Mouse (Mus musculus): ENCODE results near the gene Kmt2b. TPM values are rescaled to one million over a fixed set of nuclear protein-coding genes. Genes with fewer than 3 reads are reported as not detected.

The Kmt2b gene
- polyA plus RNA-seq, 1 experiment from 2014 or later = 13.6 TPM

DNA sequence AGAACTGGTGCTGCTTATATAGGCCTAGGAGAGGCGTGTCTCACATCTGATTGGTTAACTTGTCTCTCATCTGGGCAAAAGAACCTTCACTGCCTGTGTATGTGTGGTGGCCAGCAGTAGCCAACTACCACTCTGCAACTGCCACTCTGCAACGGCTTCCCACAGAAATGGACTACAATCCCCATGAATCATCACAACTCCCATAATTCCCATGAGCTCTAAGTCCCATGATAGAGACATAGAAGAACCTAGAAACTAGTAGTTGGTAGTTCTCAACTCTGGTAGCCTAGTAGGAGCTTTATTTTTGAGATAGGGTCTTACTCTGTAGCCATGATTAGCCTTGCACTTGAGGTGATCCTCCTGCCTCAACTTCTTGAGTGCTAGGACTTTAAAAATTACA, 38.6 kb downstream of the Kmt2b start:
- Histone ChIP-seq H3K9me3 (ENCODE audit: control insufficient read depth, low read length) (no peaks in the 10 kb centered on the region), H3K27ac (ENCODE audit: low read depth, low read length) (no peak overlapping the region), H3K9ac (ENCODE audit: low read depth, low read length) (no peak overlapping the region), H3K27me3 (ENCODE audit: control insufficient read depth, insufficient read depth, low read length) (no peaks in the 10 kb centered on the region), H3K4me3 (ENCODE audit: low read length) (no peak overlapping the region), H3K4me1 (ENCODE audit: control insufficient read depth, insufficient read depth, low read length) (peaks cover 8% of the 10 kb centered on the region; the same call in 1 of the 2 replicates), H3K4me2 (replicated peaks; ENCODE audit: low read depth, low read length) (no peak overlapping the region), H3K36me3 (ENCODE audit: control insufficient read depth, insufficient read depth, low read length) (peaks cover 41% of the 10 kb centered on the region)
- no peak for ATAC-seq (ENCODE audit: low FRiP score, low TSS enrichment)
- WGBS = 98% methylated on average over 2 of the region's 2 CpGs

DNA sequence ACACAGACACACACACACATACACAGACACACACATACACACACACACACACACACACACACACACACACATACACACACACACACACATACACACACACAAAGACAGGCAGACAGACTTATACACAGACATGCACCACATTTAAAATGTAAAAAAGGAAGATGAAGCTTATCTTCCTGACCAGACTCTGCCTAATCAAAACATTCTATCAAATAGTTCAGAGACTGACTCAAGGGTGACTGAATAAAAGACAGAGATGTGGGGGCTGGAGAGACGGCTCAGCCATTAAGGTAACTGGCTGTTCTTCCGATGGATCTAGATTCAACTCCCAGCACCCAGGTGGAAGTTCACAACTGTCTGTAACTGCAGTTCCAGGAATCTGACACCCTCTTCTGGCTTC, 44.2 kb downstream of the Kmt2b start:
- no peak for ATAC-seq (ENCODE audit: low FRiP score, low TSS enrichment)
- 87% methylated on average over 2 of the region's 2 CpGs for WGBS
- Histone ChIP-seq H3K4me1 (ENCODE audit: control insufficient read depth, insufficient read depth, low read length) (no peaks in the 10 kb centered on the region), H3K4me2 (replicated peaks; ENCODE audit: low read depth, low read length) (no peak overlapping the region), H3K27ac (ENCODE audit: low read depth, low read length) (no peak overlapping the region), H3K4me3 (ENCODE audit: low read length) (no peak overlapping the region), H3K9ac (ENCODE audit: low read depth, low read length) (no peak overlapping the region), H3K9me3 (ENCODE audit: control insufficient read depth, low read length) (no peaks in the 10 kb centered on the region), H3K36me3 (ENCODE audit: control insufficient read depth, insufficient read depth, low read length) (peaks cover 66% of the 10 kb centered on the region), H3K27me3 (ENCODE audit: control insufficient read depth, insufficient read depth, low read length) (no peaks in the 10 kb centered on the region)

DNA sequence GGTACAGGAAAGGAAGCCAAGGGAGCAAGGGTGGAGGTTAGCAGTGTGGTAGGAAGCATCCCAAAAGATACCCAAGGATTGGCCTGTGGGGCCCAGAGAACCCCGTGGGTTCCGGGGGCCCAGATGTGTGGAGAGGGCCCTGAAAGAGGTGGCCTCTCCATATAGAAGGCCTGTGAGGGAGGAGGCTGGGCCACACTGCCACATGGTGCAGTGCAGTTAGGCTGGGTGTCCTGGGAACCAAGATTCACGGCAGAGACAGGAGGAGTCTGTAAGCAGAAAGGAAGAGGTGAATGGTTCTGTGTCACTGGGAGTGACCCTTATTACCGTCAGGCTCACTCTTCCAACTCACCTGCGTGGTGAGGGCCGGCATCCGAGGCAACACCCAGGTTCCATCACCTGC, 48.0 kb downstream of the Kmt2b start:
- no peak for ATAC-seq (ENCODE audit: low FRiP score, low TSS enrichment)
- H3K4me2 ChIP-seq (replicated peaks; ENCODE audit: low read depth, low read length) = no peak overlapping the region
- WGBS = 89% methylated on average over 7 of the region's 7 CpGs
- peaks cover 44% of the 10 kb centered on the region for H3K36me3 ChIP-seq (ENCODE audit: control insufficient read depth, insufficient read depth, low read length)
- H3K4me1 ChIP-seq (ENCODE audit: control insufficient read depth, insufficient read depth, low read length) = 0 out of 2 replicates have a peak, but pooled peaks cover under 1% of the 10 kb centered on the region
- H3K4me3 ChIP-seq (ENCODE audit: low read length) = no peak overlapping the region
- no peak overlapping the region for H3K27ac ChIP-seq (ENCODE audit: low read depth, low read length)
- no peaks in the 10 kb centered on the region for H3K9me3 ChIP-seq (ENCODE audit: control insufficient read depth, low read length)
- no peaks in the 10 kb centered on the region for H3K27me3 ChIP-seq (ENCODE audit: control insufficient read depth, insufficient read depth, low read length)
- no peak overlapping the region for H3K9ac ChIP-seq (ENCODE audit: low read depth, low read length)

DNA sequence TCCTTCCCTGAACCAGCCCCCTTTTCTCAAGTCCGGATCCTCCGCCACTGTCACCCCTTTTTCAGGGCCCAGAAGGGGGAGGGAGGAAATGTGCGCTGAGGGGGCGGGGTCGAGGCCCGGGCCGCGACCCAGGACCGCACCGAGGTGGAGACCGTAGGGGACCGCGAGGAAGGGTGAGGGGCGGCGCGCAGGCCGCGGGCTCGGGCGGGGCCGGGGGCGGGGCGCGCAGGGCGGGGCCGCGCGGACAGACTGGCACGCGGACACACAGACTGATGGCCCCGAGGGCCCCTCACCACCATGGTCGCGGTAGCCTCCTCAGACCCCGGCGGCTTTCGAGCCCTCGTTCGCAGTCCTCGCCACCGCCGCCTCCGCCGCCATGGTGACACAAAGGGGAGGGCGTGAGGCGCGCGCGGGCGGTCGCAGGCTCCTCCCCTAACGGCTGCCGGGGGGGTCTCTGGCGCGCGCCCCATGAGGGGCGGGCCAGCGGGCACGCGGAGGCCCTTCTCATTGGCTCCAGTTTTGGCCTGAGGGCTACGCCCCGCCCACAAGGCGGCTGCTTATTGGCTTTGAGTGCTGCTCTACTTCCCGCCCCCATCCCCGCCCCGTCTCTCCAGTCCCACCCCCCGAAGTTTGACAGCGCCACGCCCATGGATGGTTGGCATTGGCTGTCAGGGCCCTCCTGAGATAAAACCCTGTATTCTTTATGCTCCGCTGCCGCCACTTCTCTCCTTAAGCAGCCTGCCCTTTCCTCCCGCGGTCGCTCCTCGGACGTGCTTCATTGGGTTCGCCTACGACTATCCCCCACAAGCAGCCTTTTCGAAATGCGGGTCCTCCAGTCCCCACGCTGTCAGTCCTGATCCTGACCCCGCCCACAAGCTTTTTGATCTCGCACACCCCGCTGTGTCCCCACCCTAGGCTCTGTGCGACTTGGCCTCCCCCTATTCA, 53.6 kb downstream of the Kmt2b start, which contains the start of gene Arhgap33:
Arhgap33 (minus strand) TSS at position 428 of the 945 bp plus-strand sequence.
- no peaks in the 10 kb centered on the region for H3K9me3 ChIP-seq (ENCODE audit: control insufficient read depth, low read length)
- peak within 1 kb of the TSS; percentile 47 for H3K27ac ChIP-seq (ENCODE audit: low read depth, low read length)
- peak within 1 kb of the TSS; percentile 78 for H3K9ac ChIP-seq (ENCODE audit: low read depth, low read length)
- no peaks in the 10 kb centered on the region for H3K27me3 ChIP-seq (ENCODE audit: control insufficient read depth, insufficient read depth, low read length)
- ATAC-seq (ENCODE audit: low FRiP score, low TSS enrichment) = peak; percentile 93
- H3K4me3 ChIP-seq (ENCODE audit: low read length) = peak within 1 kb of the TSS; percentile 73
- peak within 1 kb of the TSS; percentile 92 for H3K4me2 ChIP-seq (replicated peaks; ENCODE audit: low read depth, low read length)
- peaks cover 34% of the 10 kb centered on the region for H3K36me3 ChIP-seq (ENCODE audit: control insufficient read depth, insufficient read depth, low read length)
- WGBS = under 1% methylated on average over 55 of the region's 84 CpGs
- H3K4me1 ChIP-seq (ENCODE audit: control insufficient read depth, insufficient read depth, low read length) = peaks cover 18% of the 10 kb centered on the region

GRCm38 (mm10) chr7:30533941-30534632, 54.4 kb downstream of the Kmt2b start:
- WGBS = 10% methylated on average over 25 of the region's 26 CpGs
- no peaks in the 10 kb centered on the region for H3K27me3 ChIP-seq (ENCODE audit: control insufficient read depth, insufficient read depth, low read length)
- H3K4me1 ChIP-seq (ENCODE audit: control insufficient read depth, insufficient read depth, low read length) = peaks cover 18% of the 10 kb centered on the region
- peak overlapping the region; percentile 78 for H3K9ac ChIP-seq (ENCODE audit: low read depth, low read length)
- peak overlapping the region; percentile 92 for H3K4me2 ChIP-seq (replicated peaks; ENCODE audit: low read depth, low read length)
- peak; percentile 47 for ATAC-seq (ENCODE audit: low FRiP score, low TSS enrichment)
- H3K27ac ChIP-seq (ENCODE audit: low read depth, low read length) = peak overlapping the region; percentile 47
- H3K36me3 ChIP-seq (ENCODE audit: control insufficient read depth, insufficient read depth, low read length) = peaks cover 36% of the 10 kb centered on the region
- H3K9me3 ChIP-seq (ENCODE audit: control insufficient read depth, low read length) = no peaks in the 10 kb centered on the region
- peak overlapping the region; percentile 73 for H3K4me3 ChIP-seq (ENCODE audit: low read length)

DNA sequence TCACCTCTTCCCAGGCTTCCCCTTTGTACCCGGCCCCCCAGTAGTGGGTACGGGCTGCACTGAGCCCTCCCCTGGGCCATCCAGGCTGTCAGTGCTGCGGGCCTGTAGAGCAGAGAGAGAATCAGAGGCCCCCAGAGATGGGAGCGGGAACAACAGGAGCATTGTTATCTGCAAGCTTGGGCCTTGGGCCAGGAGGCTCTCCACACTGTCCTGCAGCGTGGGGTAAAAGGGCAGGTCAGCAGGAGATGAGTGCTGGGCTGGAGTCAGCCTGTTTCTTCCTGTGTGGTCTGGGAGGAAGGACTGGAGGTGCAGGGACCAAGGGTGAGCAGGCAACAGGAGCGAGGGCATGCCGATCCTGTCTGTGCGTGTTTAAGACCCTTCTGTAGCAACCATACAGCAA, 55.6 kb downstream of the Kmt2b start:
- Histone ChIP-seq H3K9me3 (ENCODE audit: control insufficient read depth, low read length) (no peaks in the 10 kb centered on the region), H3K36me3 (ENCODE audit: control insufficient read depth, insufficient read depth, low read length) (peaks cover 43% of the 10 kb centered on the region), H3K4me1 (ENCODE audit: control insufficient read depth, insufficient read depth, low read length) (peaks cover 18% of the 10 kb centered on the region), H3K27ac (ENCODE audit: low read depth, low read length) (no peak overlapping the region), H3K4me3 (ENCODE audit: low read length) (0 out of 2 replicates have a peak overlapping the region, but pooled peaks have one; percentile 73), H3K4me2 (replicated peaks; ENCODE audit: low read depth, low read length) (no peak overlapping the region), H3K9ac (ENCODE audit: low read depth, low read length) (peak overlapping the region; percentile 28; the same call in 1 of the 2 replicates), H3K27me3 (ENCODE audit: control insufficient read depth, insufficient read depth, low read length) (no peaks in the 10 kb centered on the region)
- 43% methylated on average over 8 of the region's 8 CpGs for WGBS
- no peak for ATAC-seq (ENCODE audit: low FRiP score, low TSS enrichment)

DNA sequence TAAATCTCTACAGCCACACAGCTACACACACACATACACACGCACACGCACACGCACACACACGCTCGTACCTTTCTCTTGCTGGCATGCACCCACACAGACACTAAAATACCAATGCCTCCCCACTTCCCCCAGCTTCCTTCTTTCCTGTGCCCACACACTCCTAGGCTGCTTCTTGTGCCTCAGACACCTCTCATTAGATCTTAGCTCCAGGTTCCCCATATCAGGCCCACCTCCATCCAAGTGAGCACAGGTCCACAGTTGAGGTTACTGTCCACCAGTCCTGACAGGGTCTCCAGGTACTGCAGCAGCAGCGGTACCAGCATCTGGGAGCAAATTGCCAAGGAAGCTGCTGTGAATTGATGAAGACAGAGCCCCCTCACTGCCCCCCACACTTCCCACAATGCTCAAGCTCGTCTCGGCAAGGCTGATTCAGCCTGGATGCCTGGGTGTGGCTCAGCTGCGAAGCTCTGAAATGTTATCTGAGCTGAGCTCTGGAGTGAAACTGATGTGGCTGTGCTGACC, 57.2 kb downstream of the Kmt2b start:
- H3K9ac ChIP-seq (ENCODE audit: low read depth, low read length) = no peak overlapping the region
- no peaks in the 10 kb centered on the region for H3K27me3 ChIP-seq (ENCODE audit: control insufficient read depth, insufficient read depth, low read length)
- peaks cover 25% of the 10 kb centered on the region for H3K4me1 ChIP-seq (ENCODE audit: control insufficient read depth, insufficient read depth, low read length)
- peaks cover 50% of the 10 kb centered on the region for H3K36me3 ChIP-seq (ENCODE audit: control insufficient read depth, insufficient read depth, low read length)
- H3K9me3 ChIP-seq (ENCODE audit: control insufficient read depth, low read length) = no peaks in the 10 kb centered on the region
- H3K4me2 ChIP-seq (replicated peaks; ENCODE audit: low read depth, low read length) = no peak overlapping the region
- no peak overlapping the region for H3K4me3 ChIP-seq (ENCODE audit: low read length)
- H3K27ac ChIP-seq (ENCODE audit: low read depth, low read length) = no peak overlapping the region
- ATAC-seq (ENCODE audit: low FRiP score, low TSS enrichment) = no peak
- WGBS = 77% methylated on average over 9 of the region's 9 CpGs

DNA sequence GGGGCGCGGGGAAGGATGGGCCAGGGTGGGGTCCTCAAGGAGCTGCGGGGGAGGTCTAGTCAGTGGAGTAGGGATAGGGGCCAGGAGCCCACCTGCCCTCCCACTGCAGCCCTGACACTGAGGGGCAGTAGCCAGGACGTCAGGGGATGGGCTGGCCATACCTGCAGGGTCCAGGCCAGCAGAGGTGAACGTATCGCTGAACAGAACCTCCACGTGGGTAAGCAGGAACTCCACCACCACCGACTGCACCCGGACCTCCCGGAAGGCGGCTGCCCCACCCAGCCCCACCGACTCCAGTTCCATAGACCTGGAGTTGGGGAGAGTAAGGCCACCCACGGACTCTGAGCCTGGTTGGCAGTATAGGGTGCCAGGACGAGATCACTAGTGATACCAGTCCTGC, 61.5 kb downstream of the Kmt2b start:
- WGBS = 71% methylated on average over 14 of the region's 14 CpGs
- H3K4me3 ChIP-seq (ENCODE audit: low read length) = no peak overlapping the region
- peaks cover 17% of the 10 kb centered on the region for H3K4me1 ChIP-seq (ENCODE audit: control insufficient read depth, insufficient read depth, low read length)
- H3K9me3 ChIP-seq (ENCODE audit: control insufficient read depth, low read length) = no peaks in the 10 kb centered on the region
- no peak overlapping the region; the same call in 1 of the 2 replicates for H3K4me2 ChIP-seq (replicated peaks; ENCODE audit: low read depth, low read length)
- peaks cover 67% of the 10 kb centered on the region for H3K36me3 ChIP-seq (ENCODE audit: control insufficient read depth, insufficient read depth, low read length)
- no peak overlapping the region for H3K9ac ChIP-seq (ENCODE audit: low read depth, low read length)
- no peaks in the 10 kb centered on the region for H3K27me3 ChIP-seq (ENCODE audit: control insufficient read depth, insufficient read depth, low read length)
- ATAC-seq (ENCODE audit: low FRiP score, low TSS enrichment) = no peak
- H3K27ac ChIP-seq (ENCODE audit: low read depth, low read length) = no peak overlapping the region
